Mouse (Mus musculus): ENCODE measurements at regions not wholly inside any gene's neighbourhood (a gene's known extent, or its start where the extent isn't known, plus 50 kb on each side); places are given as distances from the start of the nearest gene placed in this dataset.

DNA sequence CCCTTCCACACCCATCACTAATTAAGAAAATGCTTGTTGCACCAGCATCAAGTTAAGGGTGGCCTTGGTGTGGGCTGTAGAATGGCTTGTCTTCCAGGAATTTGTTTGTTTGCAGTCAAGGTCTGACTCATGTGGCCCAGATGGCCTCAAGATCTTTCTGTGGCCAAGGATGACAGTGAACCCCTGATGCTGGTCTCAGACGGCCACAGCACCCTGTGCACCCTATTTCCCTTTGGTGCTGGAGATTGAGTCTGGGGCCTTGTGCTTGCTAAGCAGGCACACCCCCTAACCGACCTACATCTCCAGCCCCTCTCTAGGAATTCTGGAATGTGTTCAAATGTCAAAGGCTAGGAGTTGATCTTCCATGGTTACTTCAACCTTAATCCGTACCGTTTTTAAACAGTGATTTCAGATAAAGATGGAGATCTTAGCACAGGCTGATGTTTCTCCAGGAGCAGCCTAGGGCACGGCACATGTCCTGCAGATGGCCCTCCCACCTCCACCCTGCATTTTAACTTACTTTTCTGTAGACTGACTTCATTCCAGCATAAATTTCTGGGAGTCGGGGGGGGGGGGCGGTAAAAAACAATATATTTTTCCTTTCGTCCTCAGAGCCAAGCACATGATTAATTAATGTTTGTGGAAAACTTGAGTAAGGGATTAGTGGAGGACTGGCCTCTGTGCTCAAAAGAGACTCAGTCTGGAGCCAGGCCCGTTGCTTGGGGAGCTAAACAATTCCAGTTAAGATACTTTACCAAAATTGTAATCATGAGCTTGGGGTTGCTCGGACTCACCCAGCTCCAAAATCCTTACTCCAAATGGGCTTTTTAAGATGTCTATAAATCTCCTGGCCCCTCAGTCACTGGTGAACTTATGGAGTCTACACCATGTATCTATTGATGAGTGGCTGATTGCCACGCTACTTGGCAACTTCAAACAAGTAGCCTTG is 95.0 kb upstream of the Supt20 start:
- no peak for DNase-seq (ENCODE audit: low spot score in 2 of 2)

DNA sequence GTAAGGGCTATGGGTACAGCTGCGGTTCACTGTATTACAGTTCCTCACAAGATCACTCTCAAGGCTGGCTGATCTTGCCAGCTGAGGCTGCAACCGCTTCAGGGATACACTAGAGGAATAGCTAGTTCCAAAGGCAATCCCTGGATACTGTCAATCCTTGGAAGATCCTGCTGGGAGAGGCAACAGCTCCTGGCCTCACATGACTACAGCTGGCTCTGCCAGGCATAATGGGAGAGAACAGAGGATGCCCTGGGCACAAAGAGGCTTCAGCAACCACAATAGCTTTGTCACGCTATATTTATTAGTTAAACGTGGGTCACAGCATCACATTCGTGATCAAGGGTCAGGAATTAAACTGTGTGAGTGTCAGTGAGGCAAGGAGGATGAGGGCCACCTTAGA is 94.3 kb upstream of the Supt20 start:
- no peak for DNase-seq (ENCODE audit: low spot score in 2 of 2)

DNA sequence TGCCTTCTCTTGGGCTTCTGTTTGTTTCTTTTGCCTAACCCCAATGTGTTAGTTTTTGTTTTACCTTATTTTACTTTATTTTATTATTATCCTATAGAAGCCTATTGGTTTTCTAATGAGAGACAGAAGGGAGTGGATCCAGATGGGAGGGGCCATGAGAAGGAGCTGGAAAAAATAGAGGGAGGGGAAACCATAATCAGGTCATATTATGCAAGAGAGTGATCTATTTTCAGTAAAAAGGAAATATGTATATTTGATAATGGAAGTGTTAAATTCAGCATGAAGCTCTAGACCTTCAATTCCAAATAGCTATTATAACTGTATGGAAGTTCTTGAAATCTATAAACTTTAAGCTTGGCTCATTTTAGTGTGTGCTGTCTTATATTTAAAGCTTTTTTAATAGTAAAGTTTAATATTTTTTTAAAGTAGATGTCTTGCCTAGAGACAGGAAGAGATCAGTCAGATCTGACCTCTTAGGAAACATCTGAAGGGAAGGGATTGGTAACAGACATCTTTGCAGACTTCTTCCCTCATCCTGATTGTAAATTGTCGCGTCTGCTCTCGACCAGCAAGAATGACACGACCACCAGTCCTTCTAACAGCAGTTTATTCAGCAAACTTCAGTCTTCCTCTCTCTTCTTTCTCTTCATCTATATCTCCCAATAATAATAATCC is 87.8 kb upstream of the Supt20 start:
- no peak for DNase-seq (ENCODE audit: low spot score in 2 of 2)

DNA sequence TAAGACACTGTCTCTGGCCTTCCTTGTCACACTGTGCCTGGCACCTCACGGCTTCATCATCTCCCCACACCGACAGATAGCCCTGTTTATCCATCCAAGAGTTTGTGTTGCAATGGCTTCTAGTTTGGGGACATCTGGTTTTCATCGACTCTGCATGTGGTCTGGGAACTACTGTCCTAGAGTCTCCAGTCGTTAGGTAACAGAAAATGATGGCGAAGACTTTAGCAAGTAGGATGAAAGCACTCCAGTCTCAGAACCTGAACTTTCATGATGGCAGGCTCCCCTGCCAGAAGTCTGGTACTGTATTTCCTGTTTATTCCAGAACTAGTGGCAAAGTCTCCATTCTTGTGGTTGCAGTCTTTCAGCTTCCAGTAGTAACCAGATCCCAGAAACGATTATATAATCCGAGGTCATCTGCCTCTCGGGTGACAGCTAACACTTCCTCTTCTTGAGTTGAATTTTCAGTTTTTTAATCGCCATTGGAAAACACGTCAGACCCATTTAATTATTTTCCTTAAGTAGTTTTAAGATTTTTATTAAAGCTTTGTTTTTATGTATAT is 81.1 kb upstream of the Supt20 start:
- no peak for DNase-seq (ENCODE audit: low spot score in 2 of 2)

DNA sequence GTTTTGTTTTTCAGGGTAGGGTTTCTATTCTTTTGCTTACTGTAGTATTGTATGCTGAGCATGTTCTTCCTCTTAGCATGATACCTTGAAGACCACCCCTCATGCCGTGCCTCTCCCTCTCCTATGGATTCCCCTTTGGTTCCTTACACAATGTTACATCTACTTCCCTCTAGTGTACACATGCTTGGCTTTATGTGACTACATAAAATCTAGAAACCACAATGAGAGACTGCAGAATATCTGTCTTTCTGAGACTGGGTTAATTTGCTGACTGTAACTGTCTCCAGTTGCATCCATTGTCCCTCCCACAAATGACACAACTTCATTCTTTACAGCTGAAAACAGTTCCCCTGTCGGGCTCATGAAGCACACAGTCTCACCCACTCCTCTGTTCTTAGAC is 78.8 kb upstream of the Supt20 start:
- no peak for DNase-seq (ENCODE audit: low spot score in 2 of 2)

DNA sequence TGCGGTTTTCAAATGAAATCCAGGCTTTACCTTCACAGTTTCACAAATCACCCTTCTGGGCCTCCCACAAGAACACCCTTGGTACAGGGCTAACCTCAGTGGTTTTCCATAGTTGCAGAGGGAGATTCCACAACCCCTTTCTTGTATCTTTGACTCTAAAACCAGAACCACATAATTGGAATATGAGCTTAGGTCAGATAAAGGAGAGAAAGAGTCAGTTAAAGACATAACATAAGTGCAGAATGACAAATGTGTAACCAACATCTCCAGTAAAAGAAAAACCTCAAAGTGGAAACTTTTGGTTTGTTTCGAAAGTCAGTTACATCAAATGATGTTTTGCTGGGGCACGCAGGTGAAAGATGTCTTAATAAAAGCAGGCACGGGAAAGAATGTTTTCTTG is 75.3 kb upstream of the Supt20 start:
- DNase-seq (ENCODE audit: low spot score in 2 of 2) = no peak

DNA sequence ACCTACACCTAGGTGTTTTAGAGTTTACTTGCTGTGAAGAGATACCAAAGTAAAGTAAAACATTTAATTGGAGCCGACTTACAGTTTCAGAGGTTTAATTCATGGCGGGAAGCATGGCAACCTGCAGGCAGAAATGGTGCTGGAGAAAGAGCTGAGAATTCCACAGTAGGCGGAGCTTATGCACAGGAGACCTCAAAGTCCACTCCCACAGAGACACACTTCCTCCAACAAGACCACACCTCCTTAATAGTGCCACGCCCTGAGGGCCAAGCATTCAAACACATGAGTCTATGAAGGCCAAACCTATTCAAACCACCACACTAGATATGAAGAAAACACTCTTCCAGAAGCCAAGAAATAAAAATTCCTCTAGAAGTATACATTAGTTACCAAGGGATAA is 74.3 kb upstream of the Supt20 start:
- no peak for DNase-seq (ENCODE audit: low spot score in 2 of 2)

DNA sequence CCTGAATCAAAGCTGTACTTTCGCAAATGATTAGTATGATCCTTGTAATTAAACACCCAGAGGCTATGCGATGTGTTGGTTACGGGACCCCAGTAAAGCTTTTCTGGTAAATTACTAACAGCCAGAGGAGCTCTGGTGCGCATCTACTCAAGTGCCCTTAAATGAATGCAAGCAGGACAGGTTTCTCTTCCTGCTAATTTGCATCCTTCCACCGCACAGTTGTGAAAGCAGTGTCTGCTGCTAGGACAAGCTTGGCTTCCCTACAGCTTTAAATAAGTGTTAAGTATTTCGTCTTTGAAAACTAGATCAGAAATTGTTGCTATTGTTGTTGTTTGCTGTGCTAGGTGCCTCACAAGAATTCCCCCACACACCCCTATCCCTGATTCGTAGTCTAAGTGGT is 62.4 kb upstream of the Supt20 start:
- DNase-seq (ENCODE audit: low spot score in 2 of 2) = no peak

DNA sequence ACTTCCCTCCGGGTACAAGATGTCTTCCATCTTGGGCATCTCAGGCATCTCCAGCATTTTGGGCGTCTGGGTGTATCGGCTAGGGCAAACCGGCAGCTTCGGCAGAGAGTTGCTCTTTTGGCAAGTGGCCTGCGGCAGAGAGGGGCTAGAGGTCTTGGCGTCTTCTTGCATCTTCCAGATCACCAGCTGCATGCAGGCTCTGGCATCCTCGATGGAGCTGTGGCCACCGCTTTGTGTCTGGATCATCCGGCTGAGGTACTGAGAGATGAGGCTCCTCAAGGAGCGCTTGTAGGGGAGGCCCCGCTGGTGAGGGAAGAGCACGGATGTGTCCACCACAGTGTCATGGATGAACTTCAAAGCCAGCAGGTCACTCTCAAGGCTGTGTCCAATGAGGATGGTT is 59.9 kb upstream of the Supt20 start:
- DNase-seq (ENCODE audit: low spot score in 2 of 2) = no peak

DNA sequence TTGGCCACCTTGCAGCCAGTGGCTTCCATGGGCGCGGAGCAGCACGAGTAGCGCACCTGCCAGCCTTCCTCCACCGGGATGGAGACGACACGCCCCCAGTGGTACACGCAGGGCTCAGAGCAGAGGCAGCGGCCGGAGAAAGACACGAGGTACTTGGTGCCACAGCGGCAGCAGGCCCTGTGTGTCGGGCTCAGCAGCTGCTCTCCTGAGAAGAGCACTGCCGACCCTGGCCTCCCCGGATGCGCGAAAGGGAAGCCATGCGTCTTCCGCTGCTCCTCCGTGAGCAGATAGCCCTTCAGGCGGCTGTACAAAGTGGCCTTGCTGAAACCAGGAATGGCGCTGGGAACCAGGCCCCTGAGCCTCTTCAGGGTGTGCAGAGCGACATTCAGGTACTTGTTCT is 59.2 kb upstream of the Supt20 start:
- no peak for DNase-seq (ENCODE audit: low spot score in 2 of 2)

DNA sequence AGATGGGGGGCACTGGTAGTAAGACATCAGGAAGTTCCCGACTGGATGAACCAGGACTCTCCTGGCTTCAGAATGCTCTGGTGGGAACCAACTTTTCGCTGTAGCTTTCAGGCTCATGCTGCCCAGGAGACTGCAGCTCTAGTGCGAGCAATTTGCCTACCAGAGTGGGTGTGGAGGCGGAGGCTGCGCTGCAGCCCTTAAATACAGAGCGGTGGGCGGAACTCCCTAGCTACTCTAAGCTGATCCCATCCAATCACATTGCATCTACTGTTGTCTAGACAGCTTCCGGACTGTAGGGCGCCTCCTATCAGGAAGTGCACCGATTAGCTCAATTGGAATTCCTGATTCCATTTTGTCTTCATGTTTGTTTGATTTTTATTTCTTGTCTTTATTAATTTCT is 58.2 kb upstream of the Supt20 start:
- DNase-seq (ENCODE audit: low spot score in 2 of 2) = no peak

Measured in frontal cortex, postnatal 36 days (tissue).